Mouse (Mus musculus) heart, postnatal 0 days (tissue): ENCODE measurements around the gene Shisa9. TPM values are rescaled to one million over a fixed set of nuclear protein-coding genes. Genes with fewer than 3 reads are reported as not detected.

ENCODE experiments used
- ATAC-seq: fragments of 200-750 bp; cut with Nextera tagmentation; 2 replicates; pipeline ENCODE4 v1.8.0; 2017; ENCODE audit warnings: low read depth, moderate number of reproducible peaks, moderate library complexity; ENCODE audit not compliant: insufficient read depth
- DNase-seq: peaks from one replicate; pipeline ENCODE4 v3.0.0-alpha.2; 2016; ENCODE audit warnings: low spot score
- H3K27ac ChIP-seq: fragments of 300-500 bp; sonication (generic); 2 replicates; pipeline ENCODE4 v1.5.1; 2014; ENCODE audit warnings: low read depth, mild to moderate bottlenecking
- H3K27me3 ChIP-seq: fragments of 300-500 bp; sonication (generic); 2 replicates; pipeline ENCODE4 v1.6.1; 2014; ENCODE audit warnings: low read length, mixed read lengths; ENCODE audit not compliant: control insufficient read depth, insufficient read depth
- H3K36me3 ChIP-seq: fragments of 300-500 bp; sonication (generic); replicated peaks from 2 replicates; pipeline ENCODE4 v1.6.1; 2014; ENCODE audit warnings: low read length, mixed read lengths; ENCODE audit not compliant: control insufficient read depth, insufficient read depth
- H3K4me1 ChIP-seq: fragments of 300-500 bp; sonication (generic); 2 replicates; pipeline ENCODE4 v1.6.1; 2014; ENCODE audit warnings: antibody characterized with exemption; ENCODE audit not compliant: control insufficient read depth, insufficient read depth
- H3K4me2 ChIP-seq: fragments of 300-500 bp; sonication (generic); 2 replicates; pipeline ENCODE4 v1.6.1; 2014; ENCODE audit warnings: low read depth, mild to moderate bottlenecking, low read length, moderate library complexity
- H3K4me3 ChIP-seq: fragments of 300-500 bp; sonication (generic); 2 replicates; pipeline ENCODE4 v1.5.1; 2014; ENCODE audit warnings: low read depth, low read length
- H3K9ac ChIP-seq: fragments of 300-500 bp; sonication (generic); replicated peaks from 2 replicates; pipeline ENCODE4 v1.6.1; 2014; ENCODE audit warnings: low read depth, low read length, mixed read lengths
- H3K9me3 ChIP-seq: fragments of 300-500 bp; sonication (generic); replicated peaks from 2 replicates; pipeline ENCODE4 v1.6.1; 2016; ENCODE audit warnings: low read length; ENCODE audit not compliant: control insufficient read depth
- CTCF ChIP-seq: IDR thresholded peaks from 2 replicates; pipeline ENCODE4 v1.5.1; 2016; ENCODE audit warnings: antibody characterized with exemption, control low read depth, low read depth
- EP300 ChIP-seq: IDR thresholded peaks from 2 replicates; pipeline ENCODE4 v1.6.1; 2016; ENCODE audit warnings: antibody characterized with exemption, low read depth
- WGBS: fragments of 180-500 bp; shearing (Covaris S2); extraction: QIAGEN DNeasy Blood & Tissue Kit; methylation state at CpG from one replicate; pipeline ENCODE4 v1.1.7; 2014; 5-methylcytosine and 5-hydroxymethylcytosine counted together
- polyA plus RNA-seq: library from polyadenylated mRNA; unstranded; fragments of >200 nt; fragmentation: Nextera tagmentation; extraction: Ambion mirVana; gene quantifications from 2 replicates; pipeline ENCODE4 v1.2.1, GENCODE M21; 2015
- total RNA-seq: library from RNA; depleted of rRNA; stranded (reverse); fragments of >200 nt; gene quantifications from 2 replicates; pipeline ENCODE4 v1.2.3, GENCODE M21; 2014; ENCODE audit warnings: low replicate concordance

Shisa9 gene
- total and polyA plus RNA-seq, 2 experiments from 2014 or later = 0.10 TPM; not detected in 1

DNA sequence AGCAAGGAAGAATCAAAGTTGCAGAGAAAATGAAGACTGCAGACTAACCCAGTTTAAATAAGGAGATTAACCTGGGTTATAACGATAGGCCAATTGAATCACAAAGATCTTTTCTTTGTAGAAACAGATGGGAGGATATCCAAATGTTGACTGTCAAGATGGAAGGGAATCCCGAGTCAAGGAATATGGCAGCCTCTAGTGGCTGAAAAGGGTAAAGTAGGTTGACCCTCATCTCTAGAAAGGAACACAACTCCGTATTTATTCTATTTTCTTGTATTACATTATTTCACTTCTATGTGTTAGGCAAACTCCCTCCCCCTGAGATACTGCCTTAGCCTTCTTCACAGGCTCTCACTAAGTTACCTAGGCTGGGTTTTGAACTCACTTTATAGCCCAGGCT, 217.3 kb downstream of the Shisa9 start:
- no peak overlapping the region for H3K27ac ChIP-seq
- H3K9me3 ChIP-seq = no peaks in the 10 kb centered on the region
- ATAC-seq (no peak), DNase-seq (no peak)
- 22% methylated on average over 3 of the region's 3 CpGs for WGBS
- H3K36me3 ChIP-seq = no peaks in the 10 kb centered on the region
- H3K4me3 ChIP-seq = no peak overlapping the region
- H3K9ac ChIP-seq = no peak overlapping the region
- TF ChIP-seq CTCF (peak; percentile 70), EP300 (no peak)
- H3K4me1 ChIP-seq = no peaks in the 10 kb centered on the region
- H3K4me2 ChIP-seq = no peak overlapping the region
- no peaks in the 10 kb centered on the region for H3K27me3 ChIP-seq

DNA sequence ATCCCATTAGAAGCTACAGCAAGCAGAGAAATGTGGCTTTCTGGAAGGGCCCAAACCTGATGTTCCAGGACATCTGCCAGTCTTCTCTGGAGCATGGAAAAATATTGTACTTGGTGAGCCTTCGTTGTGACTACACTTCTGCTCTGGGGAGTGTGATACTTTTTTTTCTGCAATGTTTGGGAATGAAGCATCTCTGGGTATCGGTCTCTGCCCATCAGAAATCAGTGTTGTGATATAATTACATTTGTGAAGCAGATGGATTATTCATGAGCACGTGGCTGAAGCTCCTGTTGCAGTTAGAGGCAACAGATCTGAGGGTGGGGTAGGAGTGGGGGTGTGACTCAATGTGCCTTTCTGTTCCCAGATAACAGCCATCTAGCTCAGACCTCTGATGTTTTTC, 218.2 kb downstream of the Shisa9 start:
- H3K27me3 ChIP-seq = no peaks in the 10 kb centered on the region
- H3K36me3 ChIP-seq = no peaks in the 10 kb centered on the region
- no peak overlapping the region for H3K4me3 ChIP-seq
- H3K9ac ChIP-seq = no peak overlapping the region
- no peak overlapping the region for H3K4me2 ChIP-seq
- no peak overlapping the region for H3K27ac ChIP-seq
- TF ChIP-seq EP300 (no peak), CTCF (no peak)
- no peaks in the 10 kb centered on the region for H3K9me3 ChIP-seq
- ATAC-seq (no peak), DNase-seq (no peak)
- WGBS = 52% methylated on average over 3 of the region's 3 CpGs
- H3K4me1 ChIP-seq = no peaks in the 10 kb centered on the region

DNA sequence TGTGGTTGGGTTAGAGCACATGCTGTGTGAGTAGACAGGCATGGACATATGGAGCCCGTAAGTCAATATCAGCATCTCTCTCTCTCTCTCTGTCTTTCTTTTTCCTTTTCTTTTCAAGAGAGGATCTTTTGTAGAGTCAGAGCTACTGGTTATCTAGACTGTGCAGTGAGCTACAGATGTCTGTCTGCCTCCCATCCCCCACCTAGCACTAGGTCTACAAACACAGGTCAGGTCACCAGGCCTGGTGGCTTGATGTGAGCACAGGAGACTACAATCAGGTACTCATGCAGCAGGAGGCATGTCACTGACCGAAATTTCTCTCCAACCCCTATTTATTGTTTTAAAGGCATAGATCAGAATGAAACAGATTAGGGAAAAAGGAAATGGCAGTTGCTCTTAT, 219.1 kb downstream of the Shisa9 start:
- Histone ChIP-seq H3K4me1 (no peaks in the 10 kb centered on the region), H3K27ac (no peak overlapping the region), H3K27me3 (no peaks in the 10 kb centered on the region), H3K4me3 (no peak overlapping the region), H3K9ac (no peak overlapping the region), H3K4me2 (no peak overlapping the region), H3K9me3 (no peaks in the 10 kb centered on the region), H3K36me3 (no peaks in the 10 kb centered on the region)
- no peak for ATAC-seq
- no peak for TF ChIP-seq CTCF
- TF ChIP-seq EP300 = no peak
- 70% methylated on average over 2 of the region's 2 CpGs for WGBS
- no peak for DNase-seq

DNA sequence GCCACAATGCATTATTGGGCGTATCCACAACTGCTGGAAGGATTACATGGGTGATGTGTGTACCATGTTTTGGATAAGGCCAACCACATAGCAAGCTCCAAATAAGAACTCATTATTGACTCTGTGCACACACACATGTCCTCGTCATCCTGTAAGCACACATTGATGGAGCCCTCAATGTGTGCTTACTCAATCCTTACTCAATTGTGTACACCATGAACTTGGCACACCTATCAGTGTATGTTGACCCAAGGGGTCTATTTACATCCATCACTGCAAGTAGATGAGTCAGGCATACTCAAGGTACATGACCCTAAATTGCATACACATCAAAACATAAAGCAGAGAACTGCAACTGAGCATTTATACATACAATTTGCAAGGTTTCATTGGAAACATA, 220.5 kb downstream of the Shisa9 start:
- DNase-seq = no peak
- ATAC-seq = no peak

DNA sequence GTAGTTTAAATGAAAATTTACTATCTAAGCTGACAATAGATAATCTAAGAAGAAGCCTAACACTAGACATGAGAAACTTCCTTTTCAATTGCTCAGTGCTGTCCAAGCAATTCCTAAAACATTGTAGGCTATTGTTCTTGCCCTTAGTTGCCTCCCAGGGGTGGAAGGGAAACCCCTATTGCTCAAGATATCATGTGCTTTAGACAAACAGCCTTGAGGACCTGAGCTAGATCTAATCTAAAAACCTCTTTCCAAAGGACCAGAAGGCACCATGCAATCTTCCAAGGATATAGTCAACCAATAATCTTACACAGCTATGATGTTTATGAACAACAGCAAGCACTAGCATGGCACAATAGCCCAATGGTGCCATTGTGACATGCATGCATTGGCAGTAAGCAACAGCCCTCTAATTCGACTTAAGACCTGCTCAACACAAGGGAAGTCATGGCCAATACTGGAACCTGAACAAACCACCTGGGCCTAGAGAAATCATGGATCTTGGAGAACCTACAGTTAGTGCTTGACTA, 222.6 kb downstream of the Shisa9 start:
- no peaks in the 10 kb centered on the region for H3K9me3 ChIP-seq
- H3K27ac ChIP-seq = no peak overlapping the region
- H3K36me3 ChIP-seq = no peaks in the 10 kb centered on the region
- no peak overlapping the region for H3K9ac ChIP-seq
- TF ChIP-seq CTCF = no peak
- no peaks in the 10 kb centered on the region for H3K4me1 ChIP-seq
- no peaks in the 10 kb centered on the region for H3K27me3 ChIP-seq
- no peak overlapping the region for H3K4me3 ChIP-seq
- no peak overlapping the region for H3K4me2 ChIP-seq
- WGBS = 51% methylated on average over 1 of the region's 1 CpGs
- ATAC-seq (no peak), DNase-seq (no peak)

More for the DNA sequence above, 220.5 kb downstream of the Shisa9 start:
- Histone ChIP-seq H3K9me3 (no peaks in the 10 kb centered on the region), H3K27ac (no peak overlapping the region), H3K27me3 (no peaks in the 10 kb centered on the region), H3K4me2 (no peak overlapping the region), H3K4me1 (no peaks in the 10 kb centered on the region), H3K4me3 (no peak overlapping the region), H3K36me3 (no peaks in the 10 kb centered on the region), H3K9ac (no peak overlapping the region)
- TF ChIP-seq CTCF (no peak), EP300 (no peak)
- WGBS = 84% methylated on average over 2 of the region's 2 CpGs

DNA sequence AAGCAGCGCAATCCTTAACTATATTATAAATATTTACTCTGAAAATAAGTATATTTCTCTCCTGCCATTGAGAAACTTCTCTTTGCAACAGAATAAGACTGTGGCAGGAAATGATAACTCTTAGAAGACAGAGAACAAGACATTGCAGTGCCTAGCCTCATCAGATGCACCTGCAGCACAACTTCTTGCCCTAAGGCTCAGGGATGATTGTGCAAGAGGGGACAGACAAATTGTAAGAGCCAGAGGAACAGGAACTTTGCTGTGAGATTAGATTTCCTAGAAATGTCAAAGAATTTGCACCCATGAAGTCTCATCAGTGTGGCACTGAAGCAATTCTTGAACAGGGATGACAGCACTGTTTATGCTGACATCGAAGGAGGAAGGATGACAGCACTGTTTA, 223.0 kb downstream of the Shisa9 start:
- Histone ChIP-seq H3K27me3 (no peaks in the 10 kb centered on the region), H3K4me1 (no peaks in the 10 kb centered on the region), H3K9ac (no peak overlapping the region), H3K27ac (no peak overlapping the region), H3K4me3 (no peak overlapping the region), H3K9me3 (no peaks in the 10 kb centered on the region), H3K4me2 (no peak overlapping the region), H3K36me3 (no peaks in the 10 kb centered on the region)
- TF ChIP-seq CTCF (no peak), EP300 (no peak)
- DNase-seq (no peak), ATAC-seq (no peak)
- WGBS = 78% methylated on average over 2 of the region's 2 CpGs
